Mouse (Mus musculus) kidney, postnatal 10 days (tissue): ENCODE measurements around the gene Lcn11.

Experiments
- DNase-seq: peaks from one replicate; pipeline ENCODE4 v3.0.0; 2021; ENCODE audit warnings: mixed read lengths

Lcn11 gene

DNA sequence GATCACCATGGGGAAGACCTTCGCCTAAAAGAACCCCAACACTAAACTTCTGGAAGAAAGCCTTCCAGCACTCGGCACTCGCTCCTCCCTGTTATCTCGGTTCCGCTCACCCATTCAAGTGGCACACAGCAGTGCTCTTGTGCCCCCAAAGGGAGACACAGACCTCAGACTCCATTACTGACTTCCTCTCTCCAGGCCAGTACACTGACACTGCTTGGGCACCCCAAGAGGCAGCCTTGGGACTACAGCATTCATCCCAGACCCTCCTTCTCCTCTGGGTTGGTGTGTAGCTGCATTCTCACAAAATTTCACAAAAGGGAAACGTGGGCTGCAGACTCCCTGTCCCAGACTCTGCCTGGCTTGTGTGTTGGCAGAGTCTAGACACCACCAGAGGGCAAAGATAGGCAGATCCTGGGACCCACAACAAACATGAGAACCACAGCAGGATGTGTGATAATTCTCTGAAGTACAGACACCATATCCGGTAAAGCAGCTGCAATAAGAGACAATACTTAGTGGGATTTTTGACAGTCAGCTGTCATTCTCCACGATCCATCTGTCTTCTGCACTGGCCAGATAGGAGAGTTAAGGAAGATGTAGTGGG, 51.6 kb downstream of the Lcn11 start:
- DNase-seq, result no peak
